Mouse (Mus musculus) heart, adult 8-10 months (tissue): Measurements from ENCODE around the gene Ackr3. TPM values are rescaled to one million over a fixed set of nuclear protein-coding genes. Genes with fewer than 3 reads are reported as not detected.

ENCODE experiments used
- DNase-seq: peaks from one replicate; pipeline ENCODE4 v3.0.0; 2022; ENCODE audit warnings: low spot score
- total RNA-seq, 4 experiments: library from RNA; stranded (reverse); gene quantifications; 2 replicates each; pipeline ENCODE4 v1.2.4; 2022

Gene Ackr3
- total RNA-seq, 4 experiments from 2014 or later: 46.3 to 71.9 (median 54.9) TPM

DNA sequence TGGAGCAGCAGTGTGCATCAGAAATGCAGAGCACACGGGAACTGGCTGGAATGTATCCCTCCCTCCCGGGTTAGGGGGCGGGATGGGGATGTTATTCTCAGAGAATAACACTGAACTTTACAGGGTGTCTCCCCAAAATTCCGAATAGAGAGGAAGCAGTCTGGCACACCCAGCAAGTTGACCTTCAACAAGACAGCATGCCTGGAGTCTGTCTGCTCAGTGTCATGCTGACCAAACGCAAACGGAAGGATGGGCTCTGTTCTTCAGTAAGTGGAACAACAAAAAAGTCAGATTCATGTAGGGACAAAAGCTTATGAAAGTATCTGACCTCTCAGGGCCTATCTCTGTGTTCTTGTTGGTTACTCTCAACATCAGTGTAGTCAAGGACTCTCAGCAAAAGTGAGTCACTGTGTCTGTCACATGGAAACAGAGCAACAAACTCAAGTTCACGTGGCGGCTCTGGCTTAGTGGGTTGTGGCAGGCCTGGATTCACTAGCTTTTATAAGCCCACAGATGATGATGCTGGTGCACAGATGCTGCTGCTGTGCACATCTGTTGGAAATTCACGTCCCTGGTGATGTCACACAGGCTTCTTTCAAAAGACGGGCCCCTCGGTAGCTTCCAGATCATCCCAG, 54.6 kb downstream of the Ackr3 start:
- DNase-seq: peak; percentile 62

DNA sequence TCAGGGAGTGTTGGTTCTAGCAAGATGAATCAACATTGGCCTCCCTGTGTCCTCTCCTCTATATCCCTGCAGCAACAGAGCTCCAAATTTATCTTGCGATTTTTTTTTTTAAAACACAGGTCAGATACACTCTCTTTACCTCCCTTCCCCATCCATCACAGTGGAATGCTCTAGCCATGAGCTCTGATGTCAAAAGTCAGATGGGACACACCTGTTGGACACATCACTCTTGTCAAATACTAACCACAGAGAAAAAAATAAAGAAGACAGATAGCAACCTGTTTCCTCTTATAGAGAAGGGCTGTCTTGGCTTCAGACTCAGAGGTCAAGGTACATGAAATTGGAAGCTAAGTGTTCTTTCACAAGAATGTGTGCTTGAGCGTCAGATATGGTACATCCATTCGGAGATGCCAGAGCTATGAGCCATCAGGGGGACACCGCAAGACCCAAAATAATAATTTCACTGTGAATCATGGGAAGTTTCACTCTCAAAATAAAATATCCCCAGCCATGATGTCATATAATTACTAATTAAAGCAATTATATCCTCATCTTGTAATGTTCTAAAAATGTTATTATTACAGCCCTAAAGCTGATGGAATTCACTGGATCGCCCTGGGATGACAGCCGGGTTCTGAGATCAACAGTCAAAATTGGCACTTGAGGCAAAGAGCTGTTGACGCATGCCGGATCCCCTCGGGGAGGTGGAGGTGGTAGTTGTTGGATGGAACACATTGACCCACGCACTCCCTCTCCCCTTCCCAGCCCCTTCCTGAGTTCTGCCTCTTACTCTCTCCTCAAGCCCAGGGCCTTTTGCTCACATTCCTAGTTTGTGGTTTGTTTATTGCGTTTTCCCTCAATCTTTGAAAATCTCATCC, 57.2 kb downstream of the Ackr3 start:
- no peak for DNase-seq

DNA sequence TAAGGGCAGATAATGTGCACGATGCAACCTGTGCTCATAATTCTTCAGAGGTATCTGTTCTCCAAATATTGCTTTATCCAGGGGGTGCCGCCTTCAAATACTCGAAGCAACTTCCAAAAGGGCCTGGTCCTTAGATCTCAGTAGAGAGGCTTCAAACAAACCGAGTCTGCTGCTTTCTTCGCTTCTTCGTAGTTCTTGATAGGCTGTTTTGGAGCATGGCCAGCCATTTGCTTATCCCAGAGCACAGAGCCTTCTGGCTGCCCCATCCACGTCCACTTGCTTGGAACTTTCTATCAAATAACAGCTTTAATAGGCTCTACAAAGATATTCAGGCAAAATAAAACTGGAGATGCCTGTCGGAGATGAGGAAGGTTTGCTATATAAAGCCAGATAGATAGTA, 58.6 kb downstream of the Ackr3 start:
- no peak for DNase-seq

Other genes with a start within 250 kb of the Ackr3 start
- gene Asb18, start 189.3 kb upstream of the Ackr3 start, total RNA-seq: 10 to 100 TPM; 16.3 to 27.3 (median 23.7) TPM
- not detected for gene Iqca, start 50.6 kb upstream of the Ackr3 start, total RNA-seq